Mouse (Mus musculus): ENCODE data around the gene Abcg5. TPM values are rescaled to one million over a fixed set of nuclear protein-coding genes. Genes with fewer than 3 reads are reported as not detected.

Gene Abcg5
- polyA plus RNA-seq, 1 experiment from 2014 or later = 3.0 TPM

GRCm38 (mm10) chr17:84616526-84617074, 66.2 kb downstream of the Abcg5 start:
- no peaks in the 10 kb centered on the region for H3K27me3 ChIP-seq (ENCODE audit: low read depth, poor library complexity, severe bottlenecking)
- H3K4me1 ChIP-seq = peaks cover 13% of the 10 kb centered on the region
- H3K36me3 ChIP-seq = peaks cover 33% of the 10 kb centered on the region
- no peak for DNase-seq (ENCODE audit: low spot score)
- H3K27ac ChIP-seq (replicated peaks) = no peak overlapping the region
- H3K4me3 ChIP-seq = no peak overlapping the region
- WGBS = 91% methylated on average over 6 of the region's 6 CpGs
- H3K9me3 ChIP-seq (replicated peaks) = peaks cover 9% of the 10 kb centered on the region

DNA sequence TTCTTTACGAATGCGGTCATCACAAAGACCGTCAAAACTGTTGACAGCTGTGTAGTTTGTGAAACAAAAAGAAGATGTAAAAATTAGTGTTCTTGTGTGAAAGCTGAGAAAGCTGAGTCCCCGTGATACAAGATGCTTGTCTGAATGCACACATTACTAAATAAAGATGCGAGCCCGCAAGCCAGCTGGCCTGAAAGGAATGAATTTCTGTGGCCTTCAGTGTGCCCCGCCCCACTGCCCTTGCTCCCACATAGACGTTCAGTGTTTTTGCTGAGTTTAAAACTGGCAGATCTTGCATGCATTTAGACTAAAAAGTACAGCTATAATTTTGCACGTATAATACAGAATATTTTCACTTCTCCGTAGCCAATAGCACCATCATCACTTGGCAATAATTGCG, 67.0 kb downstream of the Abcg5 start:
- 93% methylated on average over 11 of the region's 11 CpGs for WGBS

DNA sequence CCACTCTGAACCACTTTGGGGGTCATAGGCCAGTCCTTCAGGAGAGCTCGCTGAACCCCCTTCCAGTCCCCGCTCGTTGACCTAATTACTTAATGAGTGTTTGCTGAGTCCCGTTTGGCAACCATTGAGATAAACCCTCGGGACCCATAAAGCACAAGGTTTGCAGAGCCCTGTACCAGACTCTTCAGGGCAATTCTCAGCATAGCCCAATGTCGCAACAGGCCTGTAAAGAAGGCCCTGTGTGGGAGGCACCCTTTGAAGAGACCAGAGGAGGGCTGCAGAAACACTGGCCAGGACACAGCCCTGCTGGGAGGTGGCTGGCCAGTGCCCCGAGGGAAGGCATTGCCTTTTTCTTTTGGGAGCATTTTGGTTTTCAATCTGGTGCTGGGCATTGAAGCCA, 70.8 kb downstream of the Abcg5 start:
- WGBS = 83% methylated on average over 7 of the region's 7 CpGs
- Histone ChIP-seq H3K4me3 (no peak overlapping the region), H3K4me1 (no peaks in the 10 kb centered on the region), H3K9me3 (replicated peaks) (peaks cover 9% of the 10 kb centered on the region), H3K36me3 (peaks cover 33% of the 10 kb centered on the region), H3K27ac (replicated peaks) (no peak overlapping the region), H3K27me3 (ENCODE audit: low read depth, poor library complexity, severe bottlenecking) (no peaks in the 10 kb centered on the region)
- DNase-seq (ENCODE audit: low spot score) = no peak

More for the DNA sequence above, 67.0 kb downstream of the Abcg5 start:
- peaks cover 33% of the 10 kb centered on the region for H3K36me3 ChIP-seq
- peaks cover 13% of the 10 kb centered on the region for H3K4me1 ChIP-seq
- peaks cover 9% of the 10 kb centered on the region for H3K9me3 ChIP-seq (replicated peaks)
- H3K27ac ChIP-seq (replicated peaks) = no peak overlapping the region
- no peak overlapping the region for H3K4me3 ChIP-seq
- no peak for DNase-seq (ENCODE audit: low spot score)
- no peaks in the 10 kb centered on the region for H3K27me3 ChIP-seq (ENCODE audit: low read depth, poor library complexity, severe bottlenecking)

DNA sequence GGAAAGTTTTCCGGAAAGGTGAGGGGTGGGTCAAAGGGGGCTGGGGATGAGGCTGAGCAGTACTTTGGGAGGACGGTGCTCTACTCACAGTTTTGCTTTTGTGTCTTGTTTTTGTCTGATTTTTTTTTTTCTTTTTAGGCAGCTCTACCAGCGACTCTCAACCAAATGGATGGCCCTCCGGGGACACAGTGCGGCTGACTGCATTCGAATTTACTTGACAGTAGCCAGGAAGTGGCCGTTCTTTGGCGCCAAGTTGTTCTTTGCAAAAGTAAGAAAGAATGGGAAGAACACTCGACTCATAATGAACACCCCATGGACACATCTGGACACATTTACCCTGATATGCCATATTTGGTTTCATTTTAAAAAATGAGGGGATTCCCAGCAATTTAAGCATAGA, 71.3 kb downstream of the Abcg5 start:
- Histone ChIP-seq H3K36me3 (peaks cover 33% of the 10 kb centered on the region), H3K9me3 (replicated peaks) (peaks cover 9% of the 10 kb centered on the region), H3K27ac (replicated peaks) (no peak overlapping the region), H3K27me3 (ENCODE audit: low read depth, poor library complexity, severe bottlenecking) (no peaks in the 10 kb centered on the region), H3K4me1 (no peaks in the 10 kb centered on the region), H3K4me3 (no peak overlapping the region)
- no peak for DNase-seq (ENCODE audit: low spot score)
- WGBS = 90% methylated on average over 9 of the region's 9 CpGs

DNA sequence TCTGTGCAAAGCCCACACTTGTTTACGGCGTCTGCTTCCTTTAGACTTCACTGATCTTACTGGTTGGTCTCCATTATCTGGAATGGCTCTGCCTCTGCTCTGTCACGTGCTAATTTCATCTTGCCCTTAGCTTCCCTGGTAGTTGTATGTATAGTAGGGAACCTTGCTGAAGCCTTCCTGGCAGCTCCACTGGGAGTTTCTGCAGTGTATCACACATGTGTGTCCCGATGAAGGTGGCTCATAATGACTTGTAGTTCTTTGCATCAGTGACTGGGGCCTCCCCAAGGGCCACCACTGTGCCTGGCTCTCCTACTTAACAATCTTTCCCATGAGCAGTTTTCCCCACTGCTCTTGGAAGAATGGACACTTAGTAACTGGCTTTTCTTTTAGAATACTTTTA, 74.2 kb downstream of the Abcg5 start:
- 90% methylated on average over 4 of the region's 4 CpGs for WGBS
- Histone ChIP-seq H3K27ac (replicated peaks) (no peak overlapping the region), H3K4me1 (no peaks in the 10 kb centered on the region), H3K4me3 (no peak overlapping the region), H3K9me3 (replicated peaks) (peaks cover 5% of the 10 kb centered on the region), H3K36me3 (peaks cover 17% of the 10 kb centered on the region), H3K27me3 (ENCODE audit: low read depth, poor library complexity, severe bottlenecking) (no peaks in the 10 kb centered on the region)
- no peak for DNase-seq (ENCODE audit: low spot score)

Other genes with a start within 250 kb of the Abcg5 start
- gene Thada, start 216.8 kb downstream of the Abcg5 start, polyA plus RNA-seq (2016; fragmentation: Nextera tagmentation; extraction: Ambion mirVana) = 10.3 and 10.8 TPM in 2 replicates
- 2.9 and 4.0 TPM in 2 replicates for gene Plekhh2, start 171.1 kb downstream of the Abcg5 start, polyA plus RNA-seq (2016; fragmentation: Nextera tagmentation; extraction: Ambion mirVana)
- gene Dync2li1, start 56.5 kb downstream of the Abcg5 start, polyA plus RNA-seq (2016; fragmentation: Nextera tagmentation; extraction: Ambion mirVana) = 30.9 and 32.7 TPM in 2 replicates
- gene Abcg8, start 6.7 kb downstream of the Abcg5 start, polyA plus RNA-seq (2016; fragmentation: Nextera tagmentation; extraction: Ambion mirVana) = 0.15 TPM in 1 of 2 replicates, not detected in the other
- 49.4 and 50.4 TPM in 2 replicates for gene Lrpprc, start 107.8 kb upstream of the Abcg5 start, polyA plus RNA-seq (2016; fragmentation: Nextera tagmentation; extraction: Ambion mirVana)

Measured in midbrain, embryonic 10.5 days (tissue).